Mouse (Mus musculus) liver, embryonic 16.5 days (tissue): ENCODE results near the gene Zfp184. TPM values are rescaled to one million over a fixed set of nuclear protein-coding genes. Genes with fewer than 3 reads are reported as not detected.

Experiments used
- ATAC-seq: fragments of 200-750 bp; cut with Nextera tagmentation; 2 replicates; pipeline ENCODE4 v1.8.0; 2017; ENCODE audit warnings: low read depth, mild to moderate bottlenecking, moderate number of reproducible peaks, moderate library complexity
- H3K27ac ChIP-seq: fragments of 300-500 bp; sonication (generic); 2 replicates; pipeline ENCODE4 v1.5.1; 2014; ENCODE audit warnings: mild to moderate bottlenecking, low read length
- H3K27me3 ChIP-seq: fragments of 300-500 bp; sonication (generic); 2 replicates; pipeline ENCODE4 v1.6.1; 2014; ENCODE audit warnings: low read depth, low read length, mixed read lengths; ENCODE audit not compliant: control insufficient read depth, insufficient read depth
- H3K36me3 ChIP-seq: fragments of 300-500 bp; sonication (generic); 2 replicates; pipeline ENCODE4 v1.6.1; 2014; ENCODE audit warnings: mild to moderate bottlenecking; ENCODE audit not compliant: control insufficient read depth, insufficient read depth
- H3K4me1 ChIP-seq: fragments of 300-500 bp; sonication (generic); 2 replicates; pipeline ENCODE4 v1.6.1; 2014; ENCODE audit warnings: low read depth, low read length, mixed read lengths; ENCODE audit not compliant: control insufficient read depth
- H3K4me2 ChIP-seq: fragments of 300-500 bp; sonication (generic); 2 replicates; pipeline ENCODE4 v1.6.1; 2014; ENCODE audit warnings: low read depth, low read length, mixed read lengths
- H3K4me3 ChIP-seq: fragments of 300-500 bp; sonication (generic); 2 replicates; pipeline ENCODE4 v1.5.1; 2014; ENCODE audit warnings: low read depth, mild to moderate bottlenecking, low read length
- H3K9ac ChIP-seq: fragments of 300-500 bp; sonication (generic); 2 replicates; pipeline ENCODE4 v1.6.1; 2014; ENCODE audit warnings: low read depth, low read length
- H3K9me3 ChIP-seq: fragments of 300-500 bp; sonication (generic); replicated peaks from 2 replicates; pipeline ENCODE4 v1.6.1; 2016; ENCODE audit warnings: low read length; ENCODE audit not compliant: control insufficient read depth
- WGBS: fragments of 180-500 bp; shearing (Covaris S2); extraction: QIAGEN DNeasy Blood & Tissue Kit; methylation state at CpG from one replicate; pipeline ENCODE4 v1.1.7; 2014; ENCODE audit not compliant: insufficient replicate concordance; 5-methylcytosine and 5-hydroxymethylcytosine counted together
- polyA plus RNA-seq: library from polyadenylated mRNA; unstranded; fragments of >200 nt; fragmentation: Nextera tagmentation; extraction: Ambion mirVana; gene quantifications from 2 replicates; pipeline ENCODE4 v1.2.1, GENCODE M21; 2015

Zfp184 gene
- polyA plus RNA-seq, 1 experiment from 2014 or later = 0.55 TPM

- no peak overlapping the region for H3K9ac ChIP-seq
- peaks cover 72% of the 10 kb centered on the region for H3K27me3 ChIP-seq
- no peak overlapping the region for H3K4me3 ChIP-seq
- WGBS = 28% methylated on average over 3 of the region's 3 CpGs
- H3K9me3 ChIP-seq = no peaks in the 10 kb centered on the region
- H3K36me3 ChIP-seq = no peaks in the 10 kb centered on the region
- H3K27ac ChIP-seq = no peak overlapping the region
- no peak overlapping the region for H3K4me2 ChIP-seq
- no peak for ATAC-seq
- H3K4me1 ChIP-seq = peaks cover 5% of the 10 kb centered on the region
These were observed 53.5 kb downstream of the Zfp184 start for GRCm38 (mm10) chr13:21998412-21998811.

- Histone ChIP-seq H3K27ac (no peak overlapping the region), H3K4me3 (no peak overlapping the region), H3K4me1 (peaks cover 5% of the 10 kb centered on the region), H3K4me2 (no peak overlapping the region), H3K27me3 (peaks cover 74% of the 10 kb centered on the region), H3K9ac (no peak overlapping the region), H3K36me3 (no peaks in the 10 kb centered on the region), H3K9me3 (no peaks in the 10 kb centered on the region)
- 46% methylated on average over 4 of the region's 4 CpGs for WGBS
- ATAC-seq = no peak
These were observed 54.3 kb downstream of the Zfp184 start for GRCm38 (mm10) chr13:21999147-21999546.

GRCm38 (mm10) chr13:22001346-22001745 lies 56.5 kb downstream of the Zfp184 start:
- H3K27me3 ChIP-seq = peaks cover 79% of the 10 kb centered on the region
- ATAC-seq = no peak

GRCm38 (mm10) chr13:22001823-22002222 lies 56.9 kb downstream of the Zfp184 start:
- Histone ChIP-seq H3K4me2 (0 out of 2 replicates have a peak overlapping the region, but pooled peaks have one; percentile 11), H3K27me3 (peaks cover 79% of the 10 kb centered on the region)

More at GRCm38 (mm10) chr13:22001346-22001745, 56.5 kb downstream of the Zfp184 start:
- H3K36me3 ChIP-seq = no peaks in the 10 kb centered on the region
- H3K9me3 ChIP-seq = no peaks in the 10 kb centered on the region
- H3K9ac ChIP-seq = no peak overlapping the region
- 11% methylated on average over 2 of the region's 2 CpGs for WGBS
- H3K4me3 ChIP-seq = no peak overlapping the region
- H3K4me1 ChIP-seq = peaks cover 10% of the 10 kb centered on the region
- H3K4me2 ChIP-seq = 0 out of 2 replicates have a peak overlapping the region, but pooled peaks have one; percentile 11
- H3K27ac ChIP-seq = no peak overlapping the region

GRCm38 (mm10) chr13:22005605-22006333 lies 60.9 kb downstream of the Zfp184 start:
- peak; percentile 80 for ATAC-seq
- Histone ChIP-seq H3K4me1 (peaks cover 15% of the 10 kb centered on the region), H3K27ac (0 out of 2 replicates have a peak overlapping the region, but pooled peaks have one; percentile 42), H3K4me2 (peak overlapping the region; percentile 84), H3K9me3 (no peaks in the 10 kb centered on the region), H3K27me3 (peaks cover 86% of the 10 kb centered on the region), H3K4me3 (peak overlapping the region; percentile 63), H3K9ac (peak overlapping the region; percentile 36; the same call in 1 of the 2 replicates), H3K36me3 (no peaks in the 10 kb centered on the region)
- under 1% methylated on average over 45 of the region's 45 CpGs for whole genome bisulfite sequencing

More at GRCm38 (mm10) chr13:22001823-22002222, 56.9 kb downstream of the Zfp184 start:
- H3K4me3 ChIP-seq = no peak overlapping the region
- H3K4me1 ChIP-seq = peaks cover 14% of the 10 kb centered on the region
- no peak overlapping the region for H3K27ac ChIP-seq
- WGBS = 8% methylated on average over 5 of the region's 5 CpGs
- ATAC-seq = no peak
- H3K9ac ChIP-seq = no peak overlapping the region
- no peaks in the 10 kb centered on the region for H3K9me3 ChIP-seq
- H3K36me3 ChIP-seq = no peaks in the 10 kb centered on the region

- H3K4me2 ChIP-seq = peak overlapping the region; percentile 84
- H3K4me1 ChIP-seq = peaks cover 15% of the 10 kb centered on the region
- peak; percentile 84 for ATAC-seq
- H3K9me3 ChIP-seq = no peaks in the 10 kb centered on the region
- peak overlapping the region; percentile 36; the same call in 1 of the 2 replicates for H3K9ac ChIP-seq
- no peaks in the 10 kb centered on the region for H3K36me3 ChIP-seq
- H3K4me3 ChIP-seq = peak overlapping the region; percentile 63
- peaks cover 88% of the 10 kb centered on the region for H3K27me3 ChIP-seq
- WGBS = under 1% methylated on average over 38 of the region's 38 CpGs
- 0 out of 2 replicates have a peak overlapping the region, but pooled peaks have one; percentile 42 for H3K27ac ChIP-seq
These were observed 61.6 kb downstream of the Zfp184 start for GRCm38 (mm10) chr13:22006334-22007120.

- peaks cover 15% of the 10 kb centered on the region for H3K4me1 ChIP-seq
- WGBS = 5% methylated on average over 18 of the region's 18 CpGs
- H3K27ac ChIP-seq = no peak overlapping the region
- peak overlapping the region; percentile 63 for H3K4me3 ChIP-seq
- H3K4me2 ChIP-seq = peak overlapping the region; percentile 84
- no peaks in the 10 kb centered on the region for H3K9me3 ChIP-seq
- peaks cover 91% of the 10 kb centered on the region for H3K27me3 ChIP-seq
- ATAC-seq = no peak
- no peaks in the 10 kb centered on the region for H3K36me3 ChIP-seq
- no peak overlapping the region for H3K9ac ChIP-seq
These were observed 62.2 kb downstream of the Zfp184 start for GRCm38 (mm10) chr13:22007121-22007510.

- no peaks in the 10 kb centered on the region for H3K36me3 ChIP-seq
- H3K4me2 ChIP-seq = no peak overlapping the region
- 52% methylated on average over 7 of the region's 7 CpGs for WGBS
- H3K27ac ChIP-seq = no peak overlapping the region
- H3K4me1 ChIP-seq = peaks cover 15% of the 10 kb centered on the region
- no peak overlapping the region for H3K4me3 ChIP-seq
- peaks cover 93% of the 10 kb centered on the region for H3K27me3 ChIP-seq
- ATAC-seq = no peak
- no peak overlapping the region for H3K9ac ChIP-seq
- no peaks in the 10 kb centered on the region for H3K9me3 ChIP-seq
These were observed 63.0 kb downstream of the Zfp184 start for GRCm38 (mm10) chr13:22007872-22008271.
